Mouse (Mus musculus) forebrain, embryonic 11.5 days (tissue): ENCODE results near the gene Nhlrc4. TPM values are rescaled to one million over a fixed set of nuclear protein-coding genes. Genes with fewer than 3 reads are reported as not detected.

ENCODE experiments used
- ATAC-seq: fragments of 200-750 bp; cut with Nextera tagmentation; replicated peaks from 2 replicates; pipeline ENCODE4 v1.8.0; 2017; ENCODE audit warnings: moderate TSS enrichment; ENCODE audit not compliant: low FRiP score
- DNase-seq: peaks from one replicate; pipeline ENCODE4 v3.0.0-alpha.2; 2017; ENCODE audit warnings: low spot score
- H3K27ac ChIP-seq: fragments of 300-500 bp; sonication (generic); 2 replicates; pipeline ENCODE4 v1.5.1; 2014; ENCODE audit warnings: low read depth, low read length
- H3K27me3 ChIP-seq: fragments of 300-500 bp; sonication (generic); 2 replicates; pipeline ENCODE4 v1.6.1; 2014; ENCODE audit warnings: mild to moderate bottlenecking, low read length, mixed read lengths; ENCODE audit not compliant: control insufficient read depth, insufficient read depth
- H3K36me3 ChIP-seq: fragments of 300-500 bp; sonication (generic); 2 replicates; pipeline ENCODE4 v1.6.1; 2014; ENCODE audit warnings: mild to moderate bottlenecking, low read length, moderate library complexity, mixed read lengths; ENCODE audit not compliant: control insufficient read depth, insufficient read depth
- H3K4me1 ChIP-seq: fragments of 300-500 bp; sonication (generic); replicated peaks from 2 replicates; pipeline ENCODE4 v1.6.1; 2014; ENCODE audit warnings: low read length, mixed read lengths; ENCODE audit not compliant: control insufficient read depth, insufficient read depth
- H3K4me2 ChIP-seq: fragments of 300-500 bp; sonication (generic); 2 replicates; pipeline ENCODE4 v1.6.1; 2014; ENCODE audit warnings: low read depth, mild to moderate bottlenecking, low read length, moderate library complexity, mixed read lengths; ENCODE audit not compliant: severe bottlenecking
- H3K4me3 ChIP-seq: fragments of 300-500 bp; sonication (generic); 2 replicates; pipeline ENCODE4 v1.5.1; 2014; ENCODE audit warnings: low read depth, low read length
- H3K9ac ChIP-seq: fragments of 300-500 bp; sonication (generic); 2 replicates; pipeline ENCODE4 v1.6.1; 2014; ENCODE audit warnings: low read length
- H3K9me3 ChIP-seq: fragments of 300-500 bp; sonication (generic); 2 replicates; pipeline ENCODE4 v1.6.1; 2016; ENCODE audit warnings: low read length, mixed read lengths; ENCODE audit not compliant: control insufficient read depth
- WGBS: fragments of 180-500 bp; shearing (Covaris S2); extraction: QIAGEN DNeasy Blood & Tissue Kit; methylation state at CpG from one replicate; pipeline ENCODE4 v1.1.7; 2014; 5-methylcytosine and 5-hydroxymethylcytosine counted together
- polyA plus RNA-seq: library from polyadenylated mRNA; unstranded; fragments of >200 nt; fragmentation: Nextera tagmentation; extraction: Ambion mirVana; gene quantifications from 2 replicates; pipeline ENCODE4 v1.2.1, GENCODE M21; 2014

Gene Nhlrc4
- polyA plus RNA-seq, 1 experiment from 2014 or later = 0.59 TPM

DNA sequence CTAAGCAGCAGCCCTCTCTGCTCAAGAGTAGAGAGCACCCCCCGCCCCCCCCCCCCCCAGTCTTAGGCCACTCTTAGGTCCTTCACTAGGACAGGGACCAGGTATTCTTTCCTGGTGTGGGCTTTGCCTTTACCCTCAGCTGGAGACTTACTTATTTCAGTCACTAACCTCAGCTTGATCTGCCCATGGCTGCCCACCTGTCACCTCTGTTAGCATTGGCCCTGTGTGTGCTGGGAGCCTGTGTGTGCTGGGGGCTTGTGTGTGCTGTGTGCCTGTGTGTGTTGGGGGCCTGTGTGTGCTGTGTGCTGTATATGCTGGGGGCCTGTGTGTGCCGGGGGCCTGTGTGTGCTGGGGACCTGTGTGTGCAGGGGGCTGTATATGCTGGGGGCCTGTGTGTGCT is 9.9 kb upstream of the Nhlrc4 start:
- H3K9me3 ChIP-seq = no peaks in the 10 kb centered on the region
- peaks cover 33% of the 10 kb centered on the region for H3K27me3 ChIP-seq
- H3K4me3 ChIP-seq = no peak overlapping the region
- H3K4me2 ChIP-seq = no peak overlapping the region
- no peak overlapping the region for H3K27ac ChIP-seq
- H3K36me3 ChIP-seq = no peaks in the 10 kb centered on the region
- 76% methylated on average over 2 of the region's 2 CpGs for WGBS
- no peak overlapping the region for H3K9ac ChIP-seq
- peaks cover 9% of the 10 kb centered on the region; the same call in 1 of the 2 replicates for H3K4me1 ChIP-seq
- no peak for DNase-seq
- no peak for ATAC-seq

DNA sequence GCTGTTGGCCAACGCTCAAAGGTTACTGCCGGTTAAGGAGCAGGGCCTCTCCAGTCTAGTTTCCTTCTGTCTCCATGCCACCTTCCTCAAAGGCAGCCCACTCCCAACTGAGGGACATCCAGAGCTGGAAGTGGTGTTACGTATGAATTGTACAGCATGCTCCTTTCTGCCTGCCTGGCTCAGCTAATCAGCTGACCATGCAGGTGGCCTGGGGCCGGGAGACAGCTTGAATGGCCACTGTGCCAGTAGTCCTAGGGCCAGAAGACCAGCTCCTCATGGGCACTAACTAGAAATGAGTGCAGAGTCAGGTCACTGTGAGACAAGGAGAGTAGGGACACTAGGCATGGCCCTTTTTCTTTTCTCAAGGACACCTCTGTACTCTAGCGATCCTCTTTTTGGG is 8.4 kb upstream of the Nhlrc4 start:
- ATAC-seq (no peak), DNase-seq (no peak)
- no peak overlapping the region for H3K4me3 ChIP-seq
- H3K27ac ChIP-seq = no peak overlapping the region
- peaks cover 33% of the 10 kb centered on the region for H3K27me3 ChIP-seq
- H3K9me3 ChIP-seq = no peaks in the 10 kb centered on the region
- peaks cover 9% of the 10 kb centered on the region; the same call in 1 of the 2 replicates for H3K4me1 ChIP-seq
- H3K36me3 ChIP-seq = no peaks in the 10 kb centered on the region
- WGBS = 70% methylated on average over 5 of the region's 5 CpGs
- H3K4me2 ChIP-seq = no peak overlapping the region
- H3K9ac ChIP-seq = no peak overlapping the region

DNA sequence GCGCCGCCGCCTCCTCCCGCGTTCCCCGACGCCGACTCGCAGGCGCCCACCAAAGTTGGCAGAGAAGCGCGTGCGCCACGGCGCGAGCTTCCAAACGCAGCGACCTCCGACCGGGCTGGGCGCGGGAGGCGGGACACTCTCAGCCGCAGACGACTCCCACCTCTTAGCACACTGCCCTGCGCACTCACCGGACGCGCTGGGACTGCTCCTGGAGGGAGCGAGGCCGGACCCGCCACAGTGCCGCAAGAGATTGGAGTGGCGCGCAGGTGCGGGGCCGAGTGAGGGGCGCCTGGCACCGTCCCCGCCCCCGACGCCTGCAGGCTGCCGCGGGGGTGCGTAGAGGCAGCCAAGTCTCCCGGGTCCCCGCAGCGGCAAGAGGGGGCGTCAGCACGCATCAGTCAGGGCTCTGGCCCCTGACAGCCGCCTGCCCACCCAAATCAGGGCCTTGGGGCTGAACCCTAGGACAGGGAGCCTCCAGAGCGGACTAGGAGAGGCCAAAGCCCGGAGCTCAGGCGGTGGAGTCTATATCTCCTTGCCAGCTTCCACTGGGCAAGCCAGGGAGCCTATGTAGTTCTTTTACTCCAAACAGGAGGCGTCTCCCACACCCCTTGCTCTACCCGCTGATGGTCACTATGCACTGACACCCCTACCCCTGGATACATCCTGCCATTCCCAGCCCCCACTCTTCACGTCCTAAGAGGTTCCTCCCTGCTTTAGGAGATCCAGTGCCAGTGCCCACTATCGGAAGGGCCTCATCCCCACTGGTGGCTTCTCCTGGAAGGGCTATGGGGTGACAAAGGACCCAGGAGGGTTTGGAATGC is 7.3 kb upstream of the Nhlrc4 start, which contains the start of gene A930017K11Rik:
TSS of gene A930017K11Rik (minus strand) at position 763 of the 821 bp plus-strand sequence.
- Histone ChIP-seq H3K27ac (no peak within 1 kb of the TSS), H3K27me3 (peaks cover 33% of the 10 kb centered on the region), H3K4me2 (peak within 1 kb of the TSS; percentile 48), H3K9me3 (no peaks in the 10 kb centered on the region), H3K9ac (no peak within 1 kb of the TSS), H3K4me1 (peaks cover 9% of the 10 kb centered on the region; the same call in 1 of the 2 replicates), H3K4me3 (peak within 1 kb of the TSS; percentile 25), H3K36me3 (no peaks in the 10 kb centered on the region)
- ATAC-seq = no peak
- WGBS = 1% methylated on average over 58 of the region's 58 CpGs
- DNase-seq = no peak

DNA sequence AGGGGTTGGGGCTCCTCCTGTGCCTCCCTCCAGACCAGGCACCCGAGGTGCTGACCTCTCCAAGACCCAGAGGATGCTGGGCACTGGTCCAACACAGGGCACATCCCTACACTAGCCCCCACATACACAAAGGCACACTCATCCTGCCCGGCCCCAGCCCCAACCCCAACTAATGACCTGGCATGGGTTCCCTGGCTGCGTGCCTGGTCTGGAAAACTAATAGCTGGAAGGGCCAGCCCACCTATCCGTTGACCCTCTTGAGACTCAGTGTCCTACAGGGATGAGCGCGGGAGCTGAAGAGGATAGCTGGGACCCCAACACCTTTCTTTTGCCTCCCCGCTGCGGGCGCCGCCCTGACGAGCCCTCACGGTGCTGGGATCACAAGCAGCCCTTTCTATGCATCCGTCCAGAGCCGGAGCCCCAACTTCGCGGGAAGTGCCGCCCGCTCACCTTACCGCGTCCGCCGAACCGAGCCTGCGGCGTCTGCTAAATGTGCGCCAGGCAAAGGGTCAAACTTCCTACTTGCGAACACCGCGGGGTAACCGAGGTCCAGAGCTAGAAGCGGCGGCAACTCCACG is 6.6 kb upstream of the Nhlrc4 start:
- Histone ChIP-seq H3K9me3 (no peaks in the 10 kb centered on the region), H3K9ac (no peak overlapping the region), H3K4me2 (peak overlapping the region; percentile 48), H3K27me3 (peaks cover 33% of the 10 kb centered on the region), H3K36me3 (no peaks in the 10 kb centered on the region), H3K4me3 (peak overlapping the region; percentile 25), H3K27ac (no peak overlapping the region), H3K4me1 (peaks cover 9% of the 10 kb centered on the region; the same call in 1 of the 2 replicates)
- WGBS = 2% methylated on average over 33 of the region's 33 CpGs
- no peak for ATAC-seq
- no peak for DNase-seq

DNA sequence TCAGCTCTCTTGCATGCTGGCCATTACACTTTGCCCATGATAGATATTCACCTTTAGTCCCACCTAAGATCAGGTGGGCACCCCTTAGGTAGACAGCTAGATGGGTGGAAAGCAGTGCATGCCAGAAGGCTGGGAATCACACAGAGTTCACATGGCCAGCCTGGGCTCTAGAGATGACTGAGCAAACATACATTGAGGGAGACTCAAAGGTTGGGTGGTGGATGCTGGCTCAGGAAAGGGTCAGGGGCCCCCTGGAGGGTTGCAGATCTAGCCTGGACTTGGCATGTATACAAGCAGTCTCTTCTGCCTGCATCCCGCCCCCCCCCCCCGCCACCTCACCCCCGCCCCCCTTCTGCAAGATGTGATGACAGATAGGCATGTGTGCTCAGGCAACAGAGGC is 5.9 kb upstream of the Nhlrc4 start:
- Histone ChIP-seq H3K9me3 (no peaks in the 10 kb centered on the region), H3K4me2 (no peak overlapping the region), H3K4me3 (no peak overlapping the region), H3K36me3 (no peaks in the 10 kb centered on the region), H3K27me3 (peaks cover 33% of the 10 kb centered on the region), H3K4me1 (peaks cover 9% of the 10 kb centered on the region; the same call in 1 of the 2 replicates), H3K27ac (no peak overlapping the region), H3K9ac (no peak overlapping the region)
- DNase-seq = no peak
- ATAC-seq = no peak
- WGBS = 7% methylated on average over 3 of the region's 3 CpGs

DNA sequence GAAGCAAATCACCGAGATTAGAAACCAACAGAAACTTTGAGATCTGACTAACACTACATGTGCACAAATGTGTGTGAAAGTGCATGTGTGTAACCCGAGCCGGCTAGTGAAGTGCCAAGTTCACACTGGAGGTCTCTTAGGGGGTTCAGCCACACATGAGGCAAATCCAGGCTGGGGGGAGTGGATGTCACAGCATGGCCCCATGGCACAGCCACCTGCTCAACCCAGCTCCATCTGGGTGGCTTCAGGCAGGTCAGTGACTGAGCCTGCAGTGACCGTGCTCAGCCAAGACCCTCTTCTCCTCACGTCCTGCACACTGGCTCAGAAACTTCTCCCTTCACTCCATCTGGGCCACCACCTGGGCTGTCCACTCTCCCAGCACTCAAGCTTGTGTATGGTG is 5.2 kb upstream of the Nhlrc4 start:
- DNase-seq = no peak
- no peaks in the 10 kb centered on the region for H3K36me3 ChIP-seq
- H3K9me3 ChIP-seq = no peaks in the 10 kb centered on the region
- H3K27me3 ChIP-seq = peaks cover 33% of the 10 kb centered on the region
- no peak overlapping the region for H3K4me3 ChIP-seq
- WGBS = 84% methylated on average over 5 of the region's 5 CpGs
- H3K4me1 ChIP-seq = peaks cover 9% of the 10 kb centered on the region; the same call in 1 of the 2 replicates
- H3K27ac ChIP-seq = no peak overlapping the region
- H3K4me2 ChIP-seq = no peak overlapping the region
- no peak overlapping the region for H3K9ac ChIP-seq
- no peak for ATAC-seq

DNA sequence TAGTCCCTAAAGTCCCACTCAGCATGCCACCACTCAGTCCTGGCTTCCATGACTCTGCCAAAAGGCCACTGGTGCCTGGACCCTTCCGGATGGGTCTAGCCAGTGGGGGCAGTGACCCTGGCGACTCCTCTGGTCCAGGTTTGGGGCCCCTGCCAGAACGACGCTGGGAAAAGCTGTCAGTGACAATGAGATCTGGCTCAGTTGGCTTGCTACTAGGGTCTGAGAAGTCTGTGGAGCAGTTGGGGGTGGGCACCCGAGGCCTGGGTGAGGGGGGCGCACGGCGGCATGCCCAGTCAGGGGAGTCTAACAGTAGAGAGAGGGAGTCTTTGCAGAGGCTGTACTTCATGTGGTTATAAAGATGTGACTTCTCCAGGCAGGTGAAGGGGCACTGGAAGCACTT is 3.3 kb upstream of the Nhlrc4 start:
- no peaks in the 10 kb centered on the region for H3K9me3 ChIP-seq
- H3K27ac ChIP-seq = no peak overlapping the region
- peaks cover 9% of the 10 kb centered on the region; the same call in 1 of the 2 replicates for H3K4me1 ChIP-seq
- H3K36me3 ChIP-seq = no peaks in the 10 kb centered on the region
- WGBS = 85% methylated on average over 8 of the region's 8 CpGs
- no peak overlapping the region for H3K9ac ChIP-seq
- no peak overlapping the region for H3K4me3 ChIP-seq
- H3K4me2 ChIP-seq = no peak overlapping the region
- ATAC-seq (no peak), DNase-seq (no peak)
- peaks cover 29% of the 10 kb centered on the region for H3K27me3 ChIP-seq

DNA sequence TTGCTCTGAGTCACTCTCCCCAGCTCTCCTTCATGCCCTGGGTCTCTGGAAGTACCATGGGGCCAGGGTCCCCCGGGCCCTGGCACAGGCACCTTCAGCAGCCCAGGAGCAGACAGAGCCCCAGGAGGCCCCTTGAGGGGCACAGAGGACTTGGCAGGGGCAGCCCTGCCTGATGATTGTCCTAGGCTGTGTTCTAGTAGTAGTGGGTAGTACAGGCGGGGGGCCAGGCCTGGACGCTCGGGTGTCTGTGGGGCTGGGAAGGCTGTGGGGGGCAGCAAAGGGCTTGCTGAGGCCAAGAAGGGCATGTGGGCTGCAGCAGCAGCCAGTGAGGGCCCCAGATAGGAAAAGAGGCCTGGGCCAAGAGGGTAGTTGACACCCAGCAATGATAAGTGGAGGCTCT is 2.8 kb upstream of the Nhlrc4 start:
- no peak overlapping the region for H3K4me3 ChIP-seq
- H3K36me3 ChIP-seq = no peaks in the 10 kb centered on the region
- ATAC-seq = no peak
- DNase-seq = no peak
- H3K27ac ChIP-seq = no peak overlapping the region
- H3K4me1 ChIP-seq = peaks cover 9% of the 10 kb centered on the region; the same call in 1 of the 2 replicates
- H3K9me3 ChIP-seq = no peaks in the 10 kb centered on the region
- WGBS = 81% methylated on average over 4 of the region's 4 CpGs
- H3K27me3 ChIP-seq = peaks cover 24% of the 10 kb centered on the region
- H3K9ac ChIP-seq = no peak overlapping the region; the same call in 1 of the 2 replicates
- H3K4me2 ChIP-seq = no peak overlapping the region
